Mouse (Mus musculus): ENCODE results near the gene Ppp1r13b.

GRCm38 (mm10) chr12:111914031-111914430 lies 6.1 kb upstream of the Ppp1r13b start:
- TF ChIP-seq TAL1 (IDR thresholded peaks at IDR 0.05; ENCODE audit: low read length) (no peak), GATA1 (IDR thresholded peaks at IDR 0.05; ENCODE audit: low read length) (no peak)
